Mouse (Mus musculus) gastrocnemius, adult 8-10 months (tissue): ENCODE results near the gene Iqsec1. TPM values are rescaled to one million over a fixed set of nuclear protein-coding genes. Genes with fewer than 3 reads are reported as not detected.

Experiments used
- DNase-seq, 2 experiments: peaks; one replicate each; pipeline ENCODE4 v3.0.0; 2022; ENCODE audit warnings: low spot score in 2 of 2
- total RNA-seq, 4 experiments: library from RNA; stranded (reverse); gene quantifications; 2 replicates each; pipeline ENCODE4 v1.2.4; 2022

The Iqsec1 gene
- total RNA-seq, 4 experiments from 2014 or later = 103 to 120 (median 106) TPM

GRCm38 (mm10) chr6:90729829-90730228 lies 258.7 kb downstream of the Iqsec1 start:
- DNase-seq = no peak

GRCm38 (mm10) chr6:90728491-90728931 lies 260.0 kb downstream of the Iqsec1 start:
- DNase-seq = peak; percentile 75 to 81

- no peak for DNase-seq
Measured at GRCm38 (mm10) chr6:90727826-90728225, 260.7 kb downstream of the Iqsec1 start.

- DNase-seq = no peak
Measured at GRCm38 (mm10) chr6:90726711-90727122, 261.8 kb downstream of the Iqsec1 start.

- DNase-seq = no peak
Measured at GRCm38 (mm10) chr6:90725526-90725925, 263.0 kb downstream of the Iqsec1 start.

- no peak for DNase-seq
Measured at GRCm38 (mm10) chr6:90722993-90723392, 265.5 kb downstream of the Iqsec1 start.

- DNase-seq = peak; percentile 64 to 65
Measured at GRCm38 (mm10) chr6:90720996-90721746, 267.3 kb downstream of the Iqsec1 start.

- DNase-seq = no peak
Measured at GRCm38 (mm10) chr6:90720201-90720600, 268.3 kb downstream of the Iqsec1 start.

- no peak for DNase-seq
Measured at GRCm38 (mm10) chr6:90719402-90719801, 269.1 kb downstream of the Iqsec1 start.

GRCm38 (mm10) chr6:90718477-90718876 lies 270.0 kb downstream of the Iqsec1 start:
- DNase-seq = no peak

- peak in 1 of 2 experiments; percentile 58 for DNase-seq
Measured at GRCm38 (mm10) chr6:90717711-90718110, 270.8 kb downstream of the Iqsec1 start.

GRCm38 (mm10) chr6:90716853-90717252 lies 271.6 kb downstream of the Iqsec1 start:
- no peak for DNase-seq

- peak; percentile 75 to 82 for DNase-seq
Measured at GRCm38 (mm10) chr6:90716066-90716704, 272.3 kb downstream of the Iqsec1 start.

- no peak for DNase-seq
Measured at GRCm38 (mm10) chr6:90715245-90715905, 273.1 kb downstream of the Iqsec1 start.

- no peak for DNase-seq
Measured at GRCm38 (mm10) chr6:90713650-90714049, 274.8 kb downstream of the Iqsec1 start.

- DNase-seq = no peak
Measured at GRCm38 (mm10) chr6:90712486-90713480, 275.7 kb downstream of the Iqsec1 start.

- DNase-seq = no peak
Measured at GRCm38 (mm10) chr6:90712063-90712462, 276.4 kb downstream of the Iqsec1 start.

GRCm38 (mm10) chr6:90711476-90712035 lies 276.9 kb downstream of the Iqsec1 start:
- DNase-seq = no peak

GRCm38 (mm10) chr6:90710778-90711177 lies 277.7 kb downstream of the Iqsec1 start:
- no peak for DNase-seq

- no peak for DNase-seq
Measured at GRCm38 (mm10) chr6:90709929-90710777, 278.3 kb downstream of the Iqsec1 start.
